Mouse (Mus musculus): Measurements from ENCODE around the gene Amot.

Gene Amot

DNA sequence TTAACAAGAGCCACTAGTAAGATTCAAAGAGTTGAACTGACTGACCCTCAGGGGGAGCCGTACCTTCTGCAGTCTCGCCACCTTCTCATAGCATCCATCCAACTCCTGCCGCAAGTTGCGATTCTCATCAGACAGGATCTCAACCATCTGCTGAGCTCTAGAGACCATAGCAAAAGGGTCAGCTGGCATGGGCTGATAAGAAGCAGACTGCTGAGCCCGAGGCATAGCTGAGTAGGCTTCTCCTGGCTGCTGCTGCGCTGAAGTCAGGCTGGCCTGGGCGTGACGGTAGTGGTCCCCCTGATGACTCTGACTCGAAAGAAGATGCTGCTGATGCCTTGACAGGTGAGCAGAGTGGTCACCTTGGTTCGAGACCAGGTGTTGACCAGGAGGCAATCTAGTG, 25.0 kb downstream of the Amot start:
- DNase-seq = no peak

- no peak for DNase-seq
Measured at GRCm38 (mm10) chrX:145477725-145478194, 27.2 kb downstream of the Amot start.

GRCm38 (mm10) chrX:145477003-145477724, 27.8 kb downstream of the Amot start:
- DNase-seq = peak; percentile 11

GRCm38 (mm10) chrX:145468264-145468663, 36.7 kb downstream of the Amot start:
- no peak for DNase-seq

GRCm38 (mm10) chrX:145463524-145463923, 41.5 kb downstream of the Amot start:
- DNase-seq = no peak

GRCm38 (mm10) chrX:145461339-145461738, 43.6 kb downstream of the Amot start:
- DNase-seq = no peak

- DNase-seq = no peak
Measured at GRCm38 (mm10) chrX:145456251-145456650, 48.7 kb downstream of the Amot start.

DNA sequence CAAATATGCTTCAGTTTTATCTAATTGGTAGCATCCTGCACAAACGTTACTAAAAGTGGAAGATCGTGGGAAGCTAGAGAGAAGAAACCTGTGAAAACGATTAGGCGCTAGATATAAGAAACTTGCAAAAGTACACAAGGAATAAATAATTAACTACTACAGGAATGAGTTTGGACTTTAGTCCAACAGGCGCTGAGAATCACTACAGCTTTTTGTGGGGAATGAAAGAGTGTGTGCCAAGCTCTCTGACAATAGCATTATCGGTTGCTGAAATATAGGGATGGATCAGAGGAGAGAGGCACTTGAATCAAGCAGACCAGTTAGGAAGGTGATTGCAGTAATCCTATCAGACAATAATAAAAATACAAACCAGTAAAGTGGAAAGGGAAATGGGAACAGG, 49.4 kb downstream of the Amot start:
- no peak for DNase-seq

DNA sequence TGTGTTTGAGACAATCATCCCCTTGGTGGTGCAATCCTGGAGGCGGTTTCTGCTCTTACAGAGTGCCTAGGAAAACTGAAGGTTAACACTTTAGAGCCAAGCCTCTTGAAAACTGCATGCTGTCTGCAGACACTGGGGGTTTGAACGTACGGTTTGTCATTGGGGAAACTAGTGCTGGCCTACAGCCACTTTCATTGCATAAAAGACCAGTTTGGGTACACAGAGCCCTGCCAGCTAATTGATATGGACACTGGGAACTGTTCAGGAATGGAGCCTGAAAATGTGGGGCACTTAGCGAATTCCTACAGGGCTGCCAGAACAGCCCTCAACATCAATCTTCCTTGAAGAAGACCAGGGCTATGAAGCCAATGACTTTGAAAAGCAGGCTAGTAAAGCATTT, 50.2 kb downstream of the Amot start:
- no peak for DNase-seq

DNA sequence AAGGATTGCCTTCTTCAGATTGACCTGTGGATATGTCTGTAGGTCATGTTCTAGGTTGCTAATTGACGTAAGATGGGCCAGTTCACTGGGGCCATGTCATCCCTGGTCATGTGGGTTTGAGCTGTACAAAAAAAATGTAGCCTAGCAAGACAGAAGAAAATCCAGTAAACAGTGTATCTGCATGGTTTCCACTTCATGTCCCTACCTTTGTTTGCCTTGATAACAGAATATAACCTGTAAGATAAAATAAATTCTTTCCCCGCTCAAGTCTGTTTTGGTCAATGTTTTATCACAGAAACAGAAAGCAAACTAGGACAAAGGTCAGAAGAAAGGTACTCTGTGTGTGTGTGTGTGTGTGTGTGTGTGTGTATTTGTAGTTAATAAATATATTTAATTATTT, 63.5 kb downstream of the Amot start:
- no peak for DNase-seq

- no peak for DNase-seq
Measured at GRCm38 (mm10) chrX:145433652-145434051, 71.3 kb downstream of the Amot start.

- no peak for DNase-seq
Measured at GRCm38 (mm10) chrX:145430836-145431570, 74.0 kb downstream of the Amot start.

DNA sequence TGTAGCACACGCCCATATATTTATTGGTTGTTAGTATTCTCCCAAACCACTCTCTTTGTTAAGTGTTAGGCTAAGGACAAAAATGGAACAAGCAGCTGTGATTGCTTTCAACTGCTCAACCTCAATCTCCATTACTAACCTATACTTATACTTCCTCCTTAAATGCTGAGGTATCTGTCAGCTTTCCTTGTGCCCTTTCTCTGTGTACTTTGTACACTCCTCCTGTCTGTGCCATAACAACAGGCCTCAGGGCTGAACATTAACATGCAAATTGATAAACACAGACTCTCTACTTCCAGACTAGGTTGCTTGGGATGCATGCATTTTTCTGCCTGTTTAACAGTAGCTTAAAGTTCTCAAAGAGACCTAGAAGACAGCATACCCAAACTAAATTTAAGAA, 76.2 kb downstream of the Amot start:
- DNase-seq = no peak

- no peak for DNase-seq
Measured at GRCm38 (mm10) chrX:145424026-145424425, 81.0 kb downstream of the Amot start.

GRCm38 (mm10) chrX:145414319-145414718, 90.7 kb downstream of the Amot start:
- DNase-seq = no peak

DNA sequence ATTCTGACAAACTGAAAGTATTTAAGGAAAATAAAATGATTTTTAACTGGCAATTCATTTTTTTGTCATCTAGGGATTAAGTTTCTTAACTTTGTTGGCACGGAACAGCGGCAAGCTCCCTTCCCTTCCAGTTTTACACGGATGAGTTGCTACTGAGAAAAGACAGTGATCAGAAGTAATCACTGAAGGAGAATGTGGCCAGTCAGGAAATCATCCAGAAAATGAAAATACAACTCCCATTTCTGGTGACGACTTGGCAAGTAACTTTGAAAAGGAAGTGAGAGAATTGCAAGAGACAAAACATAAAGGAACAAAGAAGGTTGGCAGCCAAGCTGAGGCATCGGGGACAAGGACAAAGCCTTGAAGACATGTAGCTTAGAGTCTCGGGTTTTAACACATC, 93.6 kb downstream of the Amot start:
- no peak for DNase-seq

- DNase-seq = no peak
Measured at GRCm38 (mm10) chrX:145406052-145406451, 98.9 kb downstream of the Amot start.

DNA sequence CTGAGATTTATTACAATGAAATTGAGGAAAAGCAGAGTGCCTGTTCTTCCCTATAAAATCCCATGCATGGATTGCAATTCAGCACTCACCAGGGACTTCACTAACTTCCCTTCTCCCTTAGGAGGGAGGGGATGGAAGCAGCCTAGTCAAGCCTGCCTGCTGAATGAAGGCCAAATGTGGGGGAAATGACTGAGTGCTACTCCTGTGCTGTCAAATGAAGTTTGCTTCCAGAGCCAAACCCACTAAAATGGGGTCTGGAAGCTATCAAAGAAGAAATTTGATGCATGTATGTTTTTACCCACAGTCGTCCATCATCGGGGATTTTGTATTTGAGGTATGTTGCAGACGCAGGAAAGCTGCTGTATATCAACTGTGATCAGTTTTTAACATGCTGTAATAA, 103.1 kb downstream of the Amot start:
- no peak for DNase-seq

DNA sequence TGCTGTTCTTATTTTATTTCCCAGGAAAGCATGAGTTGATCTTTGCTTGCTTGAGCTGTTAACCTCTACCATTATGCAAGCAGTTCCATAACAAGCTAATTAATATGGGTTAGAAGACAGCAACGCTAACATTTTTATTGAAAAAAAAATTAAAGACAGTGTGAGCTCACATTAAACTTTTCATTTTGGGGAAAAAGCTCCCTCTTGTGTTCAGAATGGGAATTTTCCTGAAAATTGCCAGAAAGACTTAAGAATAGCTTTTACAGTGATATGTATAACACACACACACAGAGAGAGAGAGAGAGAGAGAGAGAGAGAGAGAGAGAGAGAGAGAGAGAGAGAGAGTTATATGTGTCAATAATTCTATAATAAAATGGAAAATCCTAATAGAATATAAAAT, 105.7 kb downstream of the Amot start:
- DNase-seq = peak; percentile 4

All from cerebellum, adult 9-10 months (tissue).